Mouse (Mus musculus): ENCODE results near the gene Ell2. TPM values are rescaled to one million over a fixed set of nuclear protein-coding genes. Genes with fewer than 3 reads are reported as not detected.

Gene Ell2
- total and polyA plus RNA-seq, 2 experiments from 2014 or later, result 2.2 to 3.5 TPM

- no peak overlapping the region for H3K9ac ChIP-seq (replicated peaks; ENCODE audit: low read length, poor library complexity, severe bottlenecking)
- WGBS, result 93% methylated on average over 6 of the region's 6 CpGs
- H3K27me3 ChIP-seq (ENCODE audit: insufficient read depth, low read length), result peaks cover 3% of the 10 kb centered on the region
- no peaks in the 10 kb centered on the region for H3K9me3 ChIP-seq (ENCODE audit: low read length)
- no peaks in the 10 kb centered on the region for H3K4me1 ChIP-seq (ENCODE audit: insufficient read depth, low read length)
- H3K36me3 ChIP-seq (ENCODE audit: insufficient read depth, low read length), result no peaks in the 10 kb centered on the region
- no peak for ATAC-seq (ENCODE audit: low FRiP score)
- no peak for TF ChIP-seq CTCF (IDR thresholded peaks at IDR 0.05)
- no peak overlapping the region for H3K27ac ChIP-seq (ENCODE audit: low read depth, low read length)
- DNase-seq (ENCODE audit: low spot score), result no peak
- H3K4me3 ChIP-seq (ENCODE audit: low read depth, low read length), result no peak overlapping the region
- H3K4me2 ChIP-seq (ENCODE audit: low read depth, low read length, poor library complexity, severe bottlenecking), result no peak overlapping the region
Measured at GRCm38 (mm10) chr13:75714407-75714806, 7.8 kb downstream of the Ell2 start.

DNA sequence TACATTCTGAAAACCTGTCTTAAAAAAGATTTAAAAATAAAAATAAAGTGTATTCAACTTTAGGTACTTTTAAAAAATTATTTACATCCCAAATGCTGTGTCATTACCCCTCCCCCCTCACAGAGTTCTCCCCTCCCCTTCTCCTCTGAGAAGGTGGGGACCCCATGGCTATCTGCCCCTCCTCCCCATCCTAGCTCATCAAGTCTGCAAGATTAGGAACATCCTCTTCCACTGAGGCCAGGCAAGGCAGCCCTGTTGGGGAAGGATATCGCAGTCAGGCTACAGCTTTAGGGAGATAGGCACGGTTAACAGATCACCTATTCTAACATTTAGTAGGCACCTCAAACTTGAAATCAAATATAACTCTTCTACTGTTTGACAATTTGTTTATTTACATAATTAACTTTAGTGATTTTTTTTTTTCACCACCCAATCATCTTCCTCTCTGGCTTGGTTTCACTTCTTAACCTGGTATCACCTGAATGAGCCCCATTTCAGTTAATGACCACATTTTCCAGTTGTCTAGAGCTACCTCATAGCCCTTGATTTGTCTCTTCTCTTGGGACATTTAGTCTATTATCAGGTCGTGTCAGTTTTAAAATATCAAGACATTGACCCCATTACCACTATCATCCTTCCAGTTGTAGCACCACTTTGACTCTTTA lies 11.2 kb downstream of the Ell2 start:
- WGBS, result 79% methylated on average over 3 of the region's 3 CpGs
- no peak for DNase-seq (ENCODE audit: low spot score)
- Histone ChIP-seq H3K4me2 (ENCODE audit: low read depth, low read length, poor library complexity, severe bottlenecking) (no peak overlapping the region), H3K4me1 (ENCODE audit: insufficient read depth, low read length) (no peaks in the 10 kb centered on the region), H3K9ac (replicated peaks; ENCODE audit: low read length, poor library complexity, severe bottlenecking) (no peak overlapping the region), H3K9me3 (ENCODE audit: low read length) (no peaks in the 10 kb centered on the region), H3K27me3 (ENCODE audit: insufficient read depth, low read length) (no peaks in the 10 kb centered on the region), H3K36me3 (ENCODE audit: insufficient read depth, low read length) (no peaks in the 10 kb centered on the region), H3K27ac (ENCODE audit: low read depth, low read length) (no peak overlapping the region), H3K4me3 (ENCODE audit: low read depth, low read length) (no peak overlapping the region)
- no peak for TF ChIP-seq CTCF (IDR thresholded peaks at IDR 0.05)
- ATAC-seq (ENCODE audit: low FRiP score), result no peak

GRCm38 (mm10) chr13:75718376-75718775 lies 11.8 kb downstream of the Ell2 start:
- no peak for TF ChIP-seq CTCF (IDR thresholded peaks at IDR 0.05)
- no peak for DNase-seq (ENCODE audit: low spot score)

DNA sequence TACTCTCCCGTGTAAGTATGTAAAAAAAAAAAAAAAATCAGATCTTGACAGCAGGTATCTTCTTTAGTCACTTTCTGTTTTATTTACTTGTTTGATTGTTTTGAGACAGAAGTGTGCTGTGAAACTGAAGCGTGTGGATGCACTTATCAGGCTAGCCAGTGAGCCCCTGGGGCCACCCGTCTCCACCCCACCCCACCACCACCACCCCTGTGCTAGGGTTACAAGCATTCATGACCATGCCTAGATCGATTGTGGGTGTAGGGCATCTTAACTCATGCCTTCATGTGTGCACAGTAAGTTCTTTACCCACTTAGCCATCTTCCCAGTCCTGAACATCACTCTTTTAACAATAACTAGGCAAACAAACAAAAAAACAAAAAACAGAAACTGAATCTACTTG lies 13.1 kb downstream of the Ell2 start:
- DNase-seq (ENCODE audit: low spot score) (no peak), ATAC-seq (ENCODE audit: low FRiP score) (no peak)
- no peak overlapping the region for H3K4me2 ChIP-seq (ENCODE audit: low read depth, low read length, poor library complexity, severe bottlenecking)
- no peaks in the 10 kb centered on the region for H3K9me3 ChIP-seq (ENCODE audit: low read length)
- no peaks in the 10 kb centered on the region for H3K4me1 ChIP-seq (ENCODE audit: insufficient read depth, low read length)
- H3K27me3 ChIP-seq (ENCODE audit: insufficient read depth, low read length), result no peaks in the 10 kb centered on the region
- 85% methylated on average over 4 of the region's 4 CpGs for WGBS
- H3K4me3 ChIP-seq (ENCODE audit: low read depth, low read length), result no peak overlapping the region
- H3K36me3 ChIP-seq (ENCODE audit: insufficient read depth, low read length), result no peaks in the 10 kb centered on the region
- H3K27ac ChIP-seq (ENCODE audit: low read depth, low read length), result no peak overlapping the region
- H3K9ac ChIP-seq (replicated peaks; ENCODE audit: low read length, poor library complexity, severe bottlenecking), result no peak overlapping the region
- no peak for TF ChIP-seq CTCF (IDR thresholded peaks at IDR 0.05)

More at GRCm38 (mm10) chr13:75718376-75718775, 11.8 kb downstream of the Ell2 start:
- H3K9me3 ChIP-seq (ENCODE audit: low read length), result no peaks in the 10 kb centered on the region
- H3K9ac ChIP-seq (replicated peaks; ENCODE audit: low read length, poor library complexity, severe bottlenecking), result no peak overlapping the region
- no peaks in the 10 kb centered on the region for H3K4me1 ChIP-seq (ENCODE audit: insufficient read depth, low read length)
- no peak overlapping the region for H3K4me3 ChIP-seq (ENCODE audit: low read depth, low read length)
- H3K27me3 ChIP-seq (ENCODE audit: insufficient read depth, low read length), result no peaks in the 10 kb centered on the region
- H3K4me2 ChIP-seq (ENCODE audit: low read depth, low read length, poor library complexity, severe bottlenecking), result no peak overlapping the region
- no peaks in the 10 kb centered on the region for H3K36me3 ChIP-seq (ENCODE audit: insufficient read depth, low read length)
- no peak for ATAC-seq (ENCODE audit: low FRiP score)
- no peak overlapping the region for H3K27ac ChIP-seq (ENCODE audit: low read depth, low read length)

DNA sequence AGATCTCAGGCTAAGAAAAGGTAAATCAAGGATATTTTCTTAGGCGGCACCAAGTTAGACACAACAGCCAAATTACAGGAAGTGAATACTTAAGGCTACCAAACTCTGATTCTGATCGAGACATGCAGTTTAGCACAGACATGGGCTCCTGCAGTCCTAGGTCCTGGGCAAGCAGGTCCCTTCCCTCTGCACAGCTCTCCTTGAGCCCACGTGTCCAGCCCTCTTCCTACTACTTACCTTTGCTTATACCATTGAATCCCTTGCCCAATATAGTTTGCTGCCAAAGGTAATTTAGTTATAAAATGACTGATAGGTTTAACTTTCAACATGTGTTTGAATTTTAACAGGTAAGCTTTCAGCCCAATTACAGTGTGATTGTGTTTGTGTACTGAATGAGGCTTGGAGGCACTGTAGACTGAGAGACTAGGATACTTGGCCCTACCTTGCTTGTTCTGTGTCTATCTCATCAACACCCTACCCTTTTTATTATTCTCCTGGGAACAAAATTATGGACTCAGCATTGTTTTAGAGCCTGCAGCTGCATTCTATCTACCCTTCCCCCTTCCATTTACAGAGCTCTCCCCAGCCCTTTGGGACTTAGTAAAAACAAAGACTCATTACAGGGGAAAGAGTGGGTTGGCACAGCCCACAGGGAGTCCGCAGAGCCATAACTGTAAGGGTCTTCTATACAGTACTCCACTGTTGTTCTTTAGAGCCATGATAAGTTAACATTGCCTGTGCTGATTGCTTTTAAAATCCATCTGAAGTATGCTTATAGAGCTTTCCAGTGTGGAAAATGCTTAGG lies 20.2 kb downstream of the Ell2 start:
- Histone ChIP-seq H3K9me3 (ENCODE audit: low read length) (no peaks in the 10 kb centered on the region), H3K4me2 (ENCODE audit: low read depth, low read length, poor library complexity, severe bottlenecking) (no peak overlapping the region), H3K4me1 (ENCODE audit: insufficient read depth, low read length) (no peaks in the 10 kb centered on the region), H3K9ac (replicated peaks; ENCODE audit: low read length, poor library complexity, severe bottlenecking) (no peak overlapping the region), H3K4me3 (ENCODE audit: low read depth, low read length) (no peak overlapping the region), H3K27ac (ENCODE audit: low read depth, low read length) (no peak overlapping the region), H3K36me3 (ENCODE audit: insufficient read depth, low read length) (no peaks in the 10 kb centered on the region), H3K27me3 (ENCODE audit: insufficient read depth, low read length) (no peaks in the 10 kb centered on the region)
- WGBS, result 80% methylated on average over 4 of the region's 4 CpGs
- ATAC-seq (ENCODE audit: low FRiP score), result no peak
- no peak for TF ChIP-seq CTCF (IDR thresholded peaks at IDR 0.05)
- no peak for DNase-seq (ENCODE audit: low spot score)

GRCm38 (mm10) chr13:75727932-75728331 lies 21.4 kb downstream of the Ell2 start:
- Histone ChIP-seq H3K4me1 (ENCODE audit: insufficient read depth, low read length) (no peaks in the 10 kb centered on the region), H3K4me3 (ENCODE audit: low read depth, low read length) (no peak overlapping the region), H3K36me3 (ENCODE audit: insufficient read depth, low read length) (no peaks in the 10 kb centered on the region), H3K27me3 (ENCODE audit: insufficient read depth, low read length) (no peaks in the 10 kb centered on the region), H3K9ac (replicated peaks; ENCODE audit: low read length, poor library complexity, severe bottlenecking) (no peak overlapping the region), H3K4me2 (ENCODE audit: low read depth, low read length, poor library complexity, severe bottlenecking) (no peak overlapping the region), H3K27ac (ENCODE audit: low read depth, low read length) (no peak overlapping the region), H3K9me3 (ENCODE audit: low read length) (no peaks in the 10 kb centered on the region)
- WGBS, result 85% methylated on average over 1 of the region's 1 CpGs
- no peak for TF ChIP-seq CTCF (IDR thresholded peaks at IDR 0.05)
- ATAC-seq (ENCODE audit: low FRiP score), result no peak
- DNase-seq (ENCODE audit: low spot score), result no peak

All from midbrain, postnatal 0 days (tissue).